Mouse (Mus musculus): ENCODE data around the gene Gon7.

The Gon7 gene

GRCm38 (mm10) chr12:102757689-102758402 is at the start of gene Gon7, which contains the start of the genes Gm28051 and Ubr7:
Gene Gon7, minus strand, starts transcription at chr12:102757803.
Gene Gm28051, minus strand, starts transcription at chr12:102757765.
Gene Ubr7, plus strand, starts transcription at chr12:102757967.
- peak; percentile 99 for DNase-seq (ENCODE audit: low read depth, low spot score)

- no peak for DNase-seq (ENCODE audit: low read depth, low spot score)
These were observed 41.9 kb upstream of the Gon7 start for GRCm38 (mm10) chr12:102799528-102799927.

- DNase-seq (ENCODE audit: low read depth, low spot score): no peak
These were observed 30.3 kb upstream of the Gon7 start for GRCm38 (mm10) chr12:102787927-102788326.

- no peak for DNase-seq (ENCODE audit: low read depth, low spot score)
These were observed 28.0 kb upstream of the Gon7 start for GRCm38 (mm10) chr12:102785593-102785985.

- no peak for DNase-seq (ENCODE audit: low read depth, low spot score)
These were observed 27.4 kb upstream of the Gon7 start for GRCm38 (mm10) chr12:102784899-102785592.

- DNase-seq (ENCODE audit: low read depth, low spot score): no peak
These were observed 25.2 kb upstream of the Gon7 start for GRCm38 (mm10) chr12:102782841-102783240.

GRCm38 (mm10) chr12:102779452-102779851 is 21.8 kb upstream of the Gon7 start:
- DNase-seq (ENCODE audit: low read depth, low spot score): peak; percentile 75

- DNase-seq (ENCODE audit: low read depth, low spot score): no peak
These were observed 20.5 kb upstream of the Gon7 start for GRCm38 (mm10) chr12:102778151-102778550.

GRCm38 (mm10) chr12:102776035-102776434 is 18.4 kb upstream of the Gon7 start:
- DNase-seq (ENCODE audit: low read depth, low spot score): no peak

GRCm38 (mm10) chr12:102772676-102773075 is 15.1 kb upstream of the Gon7 start:
- no peak for DNase-seq (ENCODE audit: low read depth, low spot score)

- peak; percentile 86 for DNase-seq (ENCODE audit: low read depth, low spot score)
These were observed 14.0 kb upstream of the Gon7 start for GRCm38 (mm10) chr12:102771601-102772000.

GRCm38 (mm10) chr12:102769000-102769399 is 11.4 kb upstream of the Gon7 start:
- DNase-seq (ENCODE audit: low read depth, low spot score): no peak

- DNase-seq (ENCODE audit: low read depth, low spot score): no peak
These were observed 6.1 kb upstream of the Gon7 start for GRCm38 (mm10) chr12:102763696-102764095.

- DNase-seq (ENCODE audit: low read depth, low spot score): no peak
These were observed 4.1 kb upstream of the Gon7 start for GRCm38 (mm10) chr12:102761668-102762067.

- peak; percentile 91 for DNase-seq (ENCODE audit: low read depth, low spot score)
These were observed 1.3 kb upstream of the Gon7 start for GRCm38 (mm10) chr12:102758936-102759335.

GRCm38 (mm10) chr12:102758403-102758756 is 777 bp upstream of the Gon7 start, which contains the start of gene Gm20604:
Gene Gm20604, minus strand, starts transcription at chr12:102758672.
- DNase-seq (ENCODE audit: low read depth, low spot score): peak; percentile 73

GRCm38 (mm10) chr12:102757055-102757688 is 431 bp downstream of the Gon7 start:
- no peak for DNase-seq (ENCODE audit: low read depth, low spot score)

- DNase-seq (ENCODE audit: low read depth, low spot score): peak; percentile 92
These were observed 1.3 kb downstream of the Gon7 start for GRCm38 (mm10) chr12:102756304-102756703.

GRCm38 (mm10) chr12:102748256-102748655 is 9.3 kb downstream of the Gon7 start:
- no peak for DNase-seq (ENCODE audit: low read depth, low spot score)

- DNase-seq (ENCODE audit: low read depth, low spot score): peak; percentile 57
These were observed 12.8 kb downstream of the Gon7 start for GRCm38 (mm10) chr12:102744839-102745238.

GRCm38 (mm10) chr12:102743589-102744574 is 13.7 kb downstream of the Gon7 start, which contains the start of the genes Moap1 and Tmem251:
Gene Moap1, minus strand, starts transcription at chr12:102743661.
Gene Tmem251, plus strand, starts transcription at chr12:102743762.
- DNase-seq (ENCODE audit: low read depth, low spot score): peak; percentile 93

All from R1 (cell line).